Mouse (Mus musculus) right cerebral cortex, postnatal 36 days (tissue): ENCODE measurements around the gene Myo1d.

Experiments
- DNase-seq, 2 experiments: peaks; one replicate each; pipeline ENCODE4 v3.0.0; 2022; ENCODE audit warnings: low spot score in 2 of 2, mixed read lengths in 1 of 2

Gene Myo1d

GRCm38 (mm10) chr11:80504519-80505385 is 275.1 kb downstream of the Myo1d start:
- no peak for DNase-seq

DNA sequence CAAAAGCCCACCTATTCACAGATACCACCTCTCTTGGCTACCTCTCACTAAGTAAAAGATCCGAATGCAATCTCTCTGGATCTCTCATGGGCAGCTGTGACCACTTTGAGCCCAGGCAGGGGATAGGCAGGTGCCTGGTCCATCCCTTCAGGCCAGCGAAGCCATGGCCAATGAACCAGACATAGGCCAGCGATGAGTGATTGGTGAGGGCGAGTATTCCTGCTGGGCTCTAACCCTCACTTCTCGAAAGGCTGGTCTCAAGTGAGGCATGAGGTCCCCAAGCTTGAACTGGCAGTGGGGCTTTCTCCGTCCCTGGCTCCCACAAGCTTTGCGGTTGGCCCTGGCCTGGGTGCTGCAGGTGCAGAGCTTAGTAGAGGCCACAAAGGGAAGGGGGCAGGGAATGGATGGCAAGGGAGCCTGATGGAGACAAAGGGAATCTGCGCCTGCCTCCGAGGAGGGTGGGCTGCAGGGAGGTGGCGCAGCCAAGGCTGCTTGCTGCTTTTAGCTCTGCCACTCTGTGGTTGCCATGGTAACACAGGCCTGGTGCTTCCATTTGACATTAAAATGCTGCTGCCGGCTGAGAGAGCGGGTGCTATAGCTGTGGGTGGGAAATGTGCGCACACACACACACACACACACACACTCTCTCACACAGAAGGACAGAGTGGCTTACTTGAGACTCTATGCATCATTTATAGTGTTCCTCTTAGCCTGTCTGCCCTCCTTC is 275.9 kb downstream of the Myo1d start:
- DNase-seq, result peak; percentile 95 to 97

GRCm38 (mm10) chr11:80503281-80503680 is 276.5 kb downstream of the Myo1d start:
- DNase-seq, result no peak

GRCm38 (mm10) chr11:80499550-80499952 is 280.3 kb downstream of the Myo1d start:
- DNase-seq, result no peak

DNA sequence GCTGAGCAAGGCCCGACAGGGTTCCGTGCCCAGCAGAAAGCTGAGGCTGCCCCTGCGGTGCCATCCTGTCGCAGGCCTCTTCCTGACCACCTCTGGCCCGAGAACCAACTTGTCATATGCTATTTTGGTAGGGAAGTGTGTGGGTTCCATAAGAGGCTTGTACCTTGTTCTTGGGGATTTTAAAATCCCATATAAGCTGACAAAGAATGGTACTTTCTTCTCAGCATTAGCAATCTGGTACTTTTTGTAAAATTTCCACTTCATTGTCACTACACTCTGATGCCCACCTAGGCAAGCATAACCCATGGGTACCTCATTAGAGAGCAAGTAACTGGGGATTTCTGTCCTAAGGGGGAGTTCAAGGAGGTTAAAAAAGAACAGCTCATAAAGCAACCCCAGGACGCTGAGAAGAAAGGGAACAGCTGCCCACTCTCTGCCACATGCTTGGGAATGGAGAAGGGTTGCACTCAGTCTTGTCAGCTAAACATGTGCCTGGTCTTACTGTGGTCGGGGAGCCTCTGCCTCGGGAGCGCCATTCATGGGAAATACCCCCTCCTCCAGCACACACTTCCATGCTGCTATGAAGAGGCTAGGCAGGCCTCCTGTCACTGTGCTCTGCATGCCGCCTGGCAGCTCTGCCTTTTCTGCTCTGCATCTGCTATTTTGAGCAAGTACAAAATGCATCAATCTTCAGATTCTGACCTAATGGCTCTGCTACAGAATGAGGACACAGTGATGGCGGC is 281.3 kb downstream of the Myo1d start:
- no peak for DNase-seq

DNA sequence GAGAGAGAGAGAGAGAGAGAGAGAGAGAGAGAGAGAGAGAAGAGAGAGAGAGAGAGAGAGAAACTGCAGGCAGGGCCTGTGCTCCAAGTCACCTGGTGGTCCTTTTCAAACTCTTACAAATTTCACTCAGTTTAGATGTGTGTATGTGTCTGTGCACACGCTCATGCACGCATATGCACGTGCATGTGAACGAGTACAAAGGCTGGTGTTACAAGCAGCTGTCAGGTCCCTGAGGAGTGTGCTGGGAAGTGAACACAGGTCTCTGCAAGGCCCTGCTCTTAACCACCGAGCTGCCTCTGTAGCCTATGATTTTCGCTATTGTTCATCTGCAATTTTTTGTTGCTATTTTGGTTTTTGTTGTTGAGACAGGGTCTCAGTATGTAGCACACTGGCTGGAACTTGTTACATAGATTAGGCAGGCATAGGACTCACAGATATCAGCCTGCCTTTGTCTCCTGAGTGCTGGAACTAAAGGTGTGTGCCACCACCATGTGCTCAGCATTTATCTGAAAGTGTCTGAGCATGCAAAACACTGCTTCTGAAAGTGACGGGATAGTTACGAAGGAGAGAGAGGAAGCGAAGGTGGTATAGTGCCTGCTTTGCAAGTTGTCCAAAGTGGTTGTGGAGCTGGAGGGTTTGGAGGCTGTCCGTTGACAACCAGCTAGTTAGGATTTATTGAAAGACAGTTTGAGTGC is 282.5 kb downstream of the Myo1d start:
- no peak for DNase-seq

DNA sequence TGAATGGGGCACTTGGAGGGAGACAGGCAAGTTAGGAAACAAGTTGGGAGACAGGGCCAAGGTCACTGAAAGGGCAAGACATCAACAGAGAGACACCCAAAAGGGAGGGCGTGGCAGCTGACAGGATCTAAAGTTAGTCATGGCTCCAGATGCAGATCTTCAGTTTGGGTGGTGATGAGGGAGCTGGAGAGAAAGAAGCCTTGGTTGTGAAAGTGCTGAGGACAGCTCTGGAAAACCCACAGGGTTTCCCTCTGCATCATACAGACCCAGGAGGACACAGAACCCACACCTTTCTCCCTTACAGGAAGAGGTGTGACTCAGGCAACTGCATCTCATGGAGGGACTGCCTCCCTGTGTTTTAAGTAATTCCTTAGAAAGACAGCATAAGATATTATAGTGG is 283.2 kb downstream of the Myo1d start:
- no peak for DNase-seq

GRCm38 (mm10) chr11:80495972-80496371 is 283.9 kb downstream of the Myo1d start:
- no peak for DNase-seq

DNA sequence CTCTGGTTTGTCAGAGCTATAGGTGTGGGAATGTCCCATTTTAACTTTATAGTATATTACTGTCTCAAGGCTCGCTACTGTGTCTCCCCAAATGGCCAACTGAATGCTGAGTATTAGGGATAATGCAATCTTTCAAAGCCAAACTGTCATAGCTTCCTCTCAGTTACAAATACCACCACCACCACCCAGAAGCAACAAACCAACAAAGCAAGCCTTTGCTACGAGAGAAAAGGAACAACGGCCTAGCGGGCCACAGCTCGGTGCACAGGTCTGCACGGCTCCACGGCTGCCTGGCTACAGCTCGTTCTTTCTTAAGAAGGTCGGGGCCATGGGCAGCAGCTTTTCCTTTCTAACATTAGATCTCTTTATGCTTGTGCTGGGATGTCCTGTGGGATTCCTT is 285.0 kb downstream of the Myo1d start:
- no peak for DNase-seq

DNA sequence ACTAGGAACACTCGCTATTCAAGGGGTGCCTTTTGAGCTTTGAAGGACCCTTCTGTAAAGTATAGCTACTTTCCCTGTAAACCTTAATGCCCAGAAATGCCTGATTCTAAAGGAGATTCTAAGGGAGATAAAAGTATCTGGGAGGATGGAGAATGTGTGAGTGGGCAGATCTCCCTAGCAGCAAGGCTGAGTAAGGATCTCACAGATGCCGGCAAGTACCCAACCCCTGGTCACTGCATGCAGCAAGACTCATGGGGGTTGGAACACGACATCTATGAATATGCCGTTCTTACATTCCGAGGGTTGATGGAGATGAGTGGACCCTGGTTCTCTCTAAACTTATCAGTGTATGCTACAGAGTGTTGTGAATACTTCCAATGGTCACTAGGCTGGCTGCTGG is 286.6 kb downstream of the Myo1d start:
- no peak for DNase-seq

GRCm38 (mm10) chr11:80490831-80491230 is 289.0 kb downstream of the Myo1d start:
- DNase-seq, result no peak

DNA sequence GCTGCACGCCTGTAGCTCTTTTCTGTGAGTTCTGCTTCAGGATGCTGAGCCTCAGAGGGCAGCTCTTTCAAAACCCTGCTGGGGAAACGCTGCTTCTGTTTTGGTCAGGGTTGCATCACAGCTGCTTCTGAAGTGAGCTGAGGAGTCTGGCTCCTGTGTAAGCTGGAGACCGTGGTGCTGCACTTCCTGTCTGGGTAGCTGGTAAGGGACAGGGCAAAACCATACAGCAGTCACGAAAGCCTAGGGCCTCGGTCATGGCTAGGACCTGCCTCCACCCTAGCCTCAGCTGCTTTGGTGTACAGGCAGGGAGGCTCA is 290.0 kb downstream of the Myo1d start:
- DNase-seq, result no peak

DNA sequence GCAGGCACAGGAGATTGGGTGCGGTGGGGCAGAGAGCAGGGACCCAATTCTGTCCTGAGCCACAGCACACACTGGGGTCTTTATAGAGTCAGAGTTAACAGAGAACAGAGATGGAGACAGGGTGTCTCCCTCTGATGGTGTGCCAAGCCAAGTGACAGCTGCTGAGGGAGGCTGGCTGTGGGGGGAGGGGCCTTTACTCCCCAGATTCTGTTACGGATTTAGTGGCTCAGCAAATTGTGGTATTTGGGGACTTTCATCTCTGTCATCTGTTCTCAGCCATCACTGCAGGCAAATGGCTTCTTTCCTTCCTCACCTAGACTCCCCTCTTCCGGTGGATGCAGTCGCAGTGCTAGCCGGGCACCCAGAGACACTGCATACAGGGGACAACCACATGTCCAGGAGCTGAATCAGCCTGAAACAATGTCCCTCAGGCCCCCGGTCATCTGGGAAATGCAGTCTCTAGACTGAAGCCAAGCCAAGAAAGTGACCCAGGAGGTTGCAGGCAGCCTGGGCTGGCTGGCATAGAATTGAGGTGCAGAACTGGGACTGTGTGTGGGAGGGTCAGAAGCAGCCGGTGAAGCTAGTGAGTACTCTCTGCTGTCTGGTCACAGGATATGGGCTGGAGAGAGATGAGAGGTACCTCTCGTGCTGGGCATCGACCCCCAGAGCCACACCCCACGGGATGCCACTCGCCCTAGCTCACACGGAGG is 290.5 kb downstream of the Myo1d start:
- DNase-seq, result no peak

GRCm38 (mm10) chr11:80487904-80488587 is 291.8 kb downstream of the Myo1d start:
- no peak for DNase-seq

DNA sequence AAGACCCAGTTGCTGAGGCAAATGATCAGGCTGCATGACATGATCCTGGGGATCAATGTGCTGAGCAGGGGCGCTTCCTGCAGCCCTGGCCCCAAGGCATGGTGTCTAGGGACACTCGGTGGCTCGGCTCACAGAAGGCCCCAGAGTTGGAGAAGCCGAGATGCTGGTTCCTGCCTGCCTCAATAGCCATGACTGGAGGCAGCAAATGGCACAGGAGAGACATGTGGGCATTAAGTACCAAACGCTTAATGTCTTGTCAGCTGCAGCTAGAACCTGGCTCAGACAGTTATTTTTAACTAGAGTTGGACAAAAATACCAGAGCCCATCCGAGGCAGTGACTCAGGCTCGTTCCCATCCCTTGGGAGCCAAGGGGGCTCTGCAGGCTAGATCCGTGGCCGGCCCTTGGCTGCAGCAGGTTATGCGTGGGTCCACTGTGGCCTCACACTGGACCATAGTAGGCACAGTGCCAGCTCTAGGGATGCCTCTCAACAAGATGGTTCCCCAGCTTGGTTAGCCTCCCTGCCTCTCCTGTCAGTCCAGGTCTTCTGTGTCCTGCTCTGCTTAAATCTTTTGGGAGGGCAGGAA is 294.1 kb downstream of the Myo1d start:
- no peak for DNase-seq

DNA sequence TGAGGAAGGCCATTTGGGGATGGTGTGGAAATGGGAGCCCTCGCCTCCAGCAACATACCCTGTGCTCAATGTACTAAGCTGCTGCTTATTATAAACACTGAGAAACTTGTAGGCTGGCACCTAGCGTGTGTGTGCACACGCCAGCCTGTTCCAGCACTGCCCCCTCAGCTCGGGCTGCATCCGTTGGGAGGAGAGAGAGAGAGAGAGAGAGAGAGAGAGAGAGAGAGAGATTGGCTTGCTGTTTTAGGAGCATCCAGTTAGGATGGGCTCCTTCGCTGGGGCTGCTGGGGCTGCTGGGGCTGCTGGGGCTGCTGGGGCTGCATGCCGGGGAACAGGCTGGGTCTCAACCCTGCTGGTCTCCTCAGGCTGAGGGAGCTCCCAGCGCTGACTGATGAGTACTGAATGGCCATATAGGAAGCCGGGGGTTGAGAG is 294.7 kb downstream of the Myo1d start:
- DNase-seq, result peak in 1 of 2 experiments; percentile 81

GRCm38 (mm10) chr11:80484191-80484791 is 295.5 kb downstream of the Myo1d start:
- DNase-seq, result peak; percentile 80 to 92

GRCm38 (mm10) chr11:80483536-80484067 is 296.2 kb downstream of the Myo1d start:
- no peak for DNase-seq

DNA sequence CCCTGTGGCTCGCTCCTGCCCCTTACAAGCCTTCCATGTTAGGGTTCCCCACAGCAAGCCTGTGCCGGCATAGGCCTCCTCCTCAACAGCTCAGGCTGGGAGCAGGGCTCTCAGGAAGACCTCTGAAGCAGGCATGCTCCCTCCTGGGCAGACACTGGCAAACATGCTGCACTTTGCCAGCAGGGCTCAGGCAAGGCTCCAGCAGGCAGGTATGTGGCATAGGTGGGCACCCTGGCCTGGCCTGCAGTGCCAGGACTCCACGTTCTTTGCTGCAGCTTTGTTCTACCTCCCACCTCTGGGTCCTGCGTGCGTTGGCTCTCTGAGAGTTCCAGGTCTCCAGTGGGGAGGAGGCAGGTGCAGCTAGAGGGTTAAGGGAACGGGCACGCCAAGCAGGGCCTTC is 296.9 kb downstream of the Myo1d start:
- peak in 1 of 2 experiments; percentile 23 for DNase-seq

DNA sequence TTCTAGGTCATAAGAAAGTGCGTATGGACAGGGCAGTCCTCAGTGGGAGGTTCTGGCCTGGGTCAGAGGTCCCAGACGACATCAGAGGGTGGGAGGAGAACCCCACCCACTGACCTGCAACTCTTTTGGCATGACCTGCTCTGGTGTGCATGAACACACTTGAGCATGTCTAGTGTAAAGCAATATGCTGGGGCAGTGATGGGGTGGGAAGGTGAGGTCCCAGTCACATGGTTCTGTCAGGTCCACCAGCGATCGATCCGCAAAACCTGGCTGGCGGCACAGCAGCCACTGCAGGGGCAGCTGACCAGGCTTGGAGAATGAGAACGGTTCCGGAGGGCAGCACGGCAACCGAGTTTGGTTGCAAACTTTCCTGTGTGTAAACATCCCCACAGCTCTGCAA is 297.5 kb downstream of the Myo1d start:
- DNase-seq, result no peak
